Mouse (Mus musculus): ENCODE data around the gene Mrrf. TPM values are rescaled to one million over a fixed set of nuclear protein-coding genes. Genes with fewer than 3 reads are reported as not detected.

Mrrf gene
- polyA plus RNA-seq, 1 experiment from 2014 or later, result 33.7 TPM

- 87% methylated on average over 5 of the region's 5 CpGs for WGBS
- no peaks in the 10 kb centered on the region for H3K36me3 ChIP-seq (ENCODE audit: control insufficient read depth, insufficient read depth, low read length)
- ATAC-seq (ENCODE audit: low FRiP score, low TSS enrichment), result no peak
- H3K27me3 ChIP-seq (ENCODE audit: control insufficient read depth, insufficient read depth, low read length), result peaks cover 12% of the 10 kb centered on the region
- no peak overlapping the region for H3K27ac ChIP-seq (ENCODE audit: low read depth, low read length)
- H3K4me3 ChIP-seq (ENCODE audit: low read length), result no peak overlapping the region
- H3K9me3 ChIP-seq (ENCODE audit: control insufficient read depth, low read length), result no peaks in the 10 kb centered on the region
- H3K9ac ChIP-seq (ENCODE audit: low read depth, low read length), result no peak overlapping the region
- peaks cover 23% of the 10 kb centered on the region for H3K4me1 ChIP-seq (ENCODE audit: control insufficient read depth, insufficient read depth, low read length)
- no peak overlapping the region for H3K4me2 ChIP-seq (replicated peaks; ENCODE audit: low read depth, low read length)
These were observed 79.1 kb downstream of the Mrrf start for GRCm38 (mm10) chr2:36215203-36215739.

GRCm38 (mm10) chr2:36216546-36216945 is 80.4 kb downstream of the Mrrf start:
- Histone ChIP-seq H3K4me3 (ENCODE audit: low read length) (no peak overlapping the region), H3K4me1 (ENCODE audit: control insufficient read depth, insufficient read depth, low read length) (peaks cover 23% of the 10 kb centered on the region), H3K36me3 (ENCODE audit: control insufficient read depth, insufficient read depth, low read length) (no peaks in the 10 kb centered on the region), H3K9ac (ENCODE audit: low read depth, low read length) (no peak overlapping the region), H3K9me3 (ENCODE audit: control insufficient read depth, low read length) (no peaks in the 10 kb centered on the region), H3K27me3 (ENCODE audit: control insufficient read depth, insufficient read depth, low read length) (peaks cover 3% of the 10 kb centered on the region; the same call in 1 of the 2 replicates), H3K27ac (ENCODE audit: low read depth, low read length) (peak overlapping the region; percentile 71), H3K4me2 (replicated peaks; ENCODE audit: low read depth, low read length) (no peak overlapping the region)
- no peak for ATAC-seq (ENCODE audit: low FRiP score, low TSS enrichment)

DNA sequence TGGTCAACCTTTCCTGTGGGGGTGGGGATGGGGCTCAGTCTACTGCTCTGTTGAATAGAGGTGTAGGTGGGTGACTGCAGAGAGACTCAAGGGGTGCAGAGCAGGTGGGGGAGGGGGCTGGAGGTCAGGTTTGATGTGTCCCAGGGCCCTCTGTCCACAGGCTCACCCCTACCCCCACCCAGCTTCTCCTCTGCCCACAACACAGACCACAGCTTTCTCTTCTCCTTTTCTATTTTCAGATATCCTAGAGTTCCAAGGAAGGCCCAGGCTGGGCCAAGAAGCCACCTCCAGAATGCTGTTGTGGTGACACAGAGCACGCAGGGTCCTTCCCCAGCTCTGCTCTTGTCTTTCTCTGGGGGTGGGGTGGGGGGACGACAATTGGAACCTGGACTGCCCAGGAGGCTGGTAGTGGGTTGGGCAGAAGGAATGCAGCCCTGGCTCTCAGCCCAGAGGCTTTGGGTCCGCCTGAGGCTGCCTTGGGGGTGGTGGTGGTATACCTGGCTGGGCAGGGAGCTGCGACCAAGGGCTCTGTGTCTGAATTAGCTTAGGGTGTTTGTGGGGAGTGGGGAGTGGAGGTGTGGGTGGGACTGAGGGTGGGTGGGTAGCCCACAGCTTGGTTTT is 80.9 kb downstream of the Mrrf start:
- H3K36me3 ChIP-seq (ENCODE audit: control insufficient read depth, insufficient read depth, low read length), result no peaks in the 10 kb centered on the region
- 55% methylated on average over 4 of the region's 4 CpGs for WGBS
- no peak for ATAC-seq (ENCODE audit: low FRiP score, low TSS enrichment)
- no peaks in the 10 kb centered on the region for H3K27me3 ChIP-seq (ENCODE audit: control insufficient read depth, insufficient read depth, low read length)
- peaks cover 23% of the 10 kb centered on the region for H3K4me1 ChIP-seq (ENCODE audit: control insufficient read depth, insufficient read depth, low read length)
- no peak overlapping the region for H3K9ac ChIP-seq (ENCODE audit: low read depth, low read length)
- H3K4me2 ChIP-seq (replicated peaks; ENCODE audit: low read depth, low read length), result no peak overlapping the region
- no peak overlapping the region for H3K4me3 ChIP-seq (ENCODE audit: low read length)
- H3K9me3 ChIP-seq (ENCODE audit: control insufficient read depth, low read length), result no peaks in the 10 kb centered on the region
- H3K27ac ChIP-seq (ENCODE audit: low read depth, low read length), result peak overlapping the region; percentile 71

GRCm38 (mm10) chr2:36217692-36218233 is 81.6 kb downstream of the Mrrf start:
- Histone ChIP-seq H3K9ac (ENCODE audit: low read depth, low read length) (no peak overlapping the region; the same call in 1 of the 2 replicates), H3K4me2 (replicated peaks; ENCODE audit: low read depth, low read length) (no peak overlapping the region), H3K36me3 (ENCODE audit: control insufficient read depth, insufficient read depth, low read length) (no peaks in the 10 kb centered on the region), H3K4me1 (ENCODE audit: control insufficient read depth, insufficient read depth, low read length) (peaks cover 19% of the 10 kb centered on the region), H3K9me3 (ENCODE audit: control insufficient read depth, low read length) (no peaks in the 10 kb centered on the region), H3K27ac (ENCODE audit: low read depth, low read length) (peak overlapping the region; percentile 71; the same call in 1 of the 2 replicates), H3K4me3 (ENCODE audit: low read length) (no peak overlapping the region), H3K27me3 (ENCODE audit: control insufficient read depth, insufficient read depth, low read length) (no peaks in the 10 kb centered on the region)
- WGBS, result 36% methylated on average over 5 of the region's 5 CpGs
- no peak for ATAC-seq (ENCODE audit: low FRiP score, low TSS enrichment)

GRCm38 (mm10) chr2:36220106-36220505 is 83.9 kb downstream of the Mrrf start:
- Histone ChIP-seq H3K9ac (ENCODE audit: low read depth, low read length) (no peak overlapping the region), H3K4me3 (ENCODE audit: low read length) (no peak overlapping the region), H3K27ac (ENCODE audit: low read depth, low read length) (no peak overlapping the region), H3K4me1 (ENCODE audit: control insufficient read depth, insufficient read depth, low read length) (peaks cover 19% of the 10 kb centered on the region), H3K9me3 (ENCODE audit: control insufficient read depth, low read length) (no peaks in the 10 kb centered on the region), H3K27me3 (ENCODE audit: control insufficient read depth, insufficient read depth, low read length) (no peaks in the 10 kb centered on the region), H3K36me3 (ENCODE audit: control insufficient read depth, insufficient read depth, low read length) (no peaks in the 10 kb centered on the region), H3K4me2 (replicated peaks; ENCODE audit: low read depth, low read length) (no peak overlapping the region)
- 81% methylated on average over 8 of the region's 8 CpGs for whole genome bisulfite sequencing
- ATAC-seq (ENCODE audit: low FRiP score, low TSS enrichment), result no peak

- H3K27ac ChIP-seq (ENCODE audit: low read depth, low read length), result no peak overlapping the region
- WGBS, result 79% methylated on average over 4 of the region's 4 CpGs
- no peak overlapping the region for H3K4me3 ChIP-seq (ENCODE audit: low read length)
- no peak overlapping the region for H3K9ac ChIP-seq (ENCODE audit: low read depth, low read length)
- ATAC-seq (ENCODE audit: low FRiP score, low TSS enrichment), result no peak
- H3K4me2 ChIP-seq (replicated peaks; ENCODE audit: low read depth, low read length), result no peak overlapping the region
- no peaks in the 10 kb centered on the region for H3K27me3 ChIP-seq (ENCODE audit: control insufficient read depth, insufficient read depth, low read length)
- peaks cover 19% of the 10 kb centered on the region for H3K4me1 ChIP-seq (ENCODE audit: control insufficient read depth, insufficient read depth, low read length)
- no peaks in the 10 kb centered on the region for H3K9me3 ChIP-seq (ENCODE audit: control insufficient read depth, low read length)
- H3K36me3 ChIP-seq (ENCODE audit: control insufficient read depth, insufficient read depth, low read length), result no peaks in the 10 kb centered on the region
These were observed 84.7 kb downstream of the Mrrf start for GRCm38 (mm10) chr2:36220891-36221290.

DNA sequence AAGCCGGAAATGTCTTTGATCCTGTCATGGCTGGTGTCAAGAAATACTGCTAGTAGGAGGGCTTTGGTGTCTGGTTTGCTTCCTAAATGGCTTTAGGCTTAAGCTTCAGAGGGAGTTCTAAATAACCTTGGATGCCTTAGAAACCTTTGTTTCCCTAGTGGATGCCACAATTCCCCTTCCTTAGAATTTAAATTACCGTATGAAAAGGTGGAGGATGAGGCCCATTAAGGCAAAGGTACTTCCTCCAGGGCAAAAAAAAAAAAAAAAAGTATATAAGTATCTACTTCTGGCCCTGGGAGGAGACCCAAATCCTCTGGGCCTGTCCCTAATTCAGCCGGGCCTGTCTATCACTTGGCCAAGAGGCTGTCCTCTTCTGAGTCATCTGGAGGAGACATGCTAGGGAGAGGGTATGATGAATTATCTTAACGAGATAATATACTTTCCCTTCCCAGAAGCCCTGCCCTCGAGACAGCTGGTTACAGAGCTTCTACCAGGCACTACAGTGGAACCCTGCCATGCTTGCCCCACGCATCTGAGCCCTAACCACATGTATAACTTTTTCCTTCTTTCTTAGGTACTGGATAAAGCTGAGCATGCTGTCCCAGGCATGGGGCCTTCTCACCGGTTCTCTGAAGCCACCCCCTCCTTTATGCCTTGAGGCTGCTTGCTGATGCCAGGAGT is 86.1 kb downstream of the Mrrf start:
- H3K36me3 ChIP-seq (ENCODE audit: control insufficient read depth, insufficient read depth, low read length), result no peaks in the 10 kb centered on the region
- no peak for ATAC-seq (ENCODE audit: low FRiP score, low TSS enrichment)

DNA sequence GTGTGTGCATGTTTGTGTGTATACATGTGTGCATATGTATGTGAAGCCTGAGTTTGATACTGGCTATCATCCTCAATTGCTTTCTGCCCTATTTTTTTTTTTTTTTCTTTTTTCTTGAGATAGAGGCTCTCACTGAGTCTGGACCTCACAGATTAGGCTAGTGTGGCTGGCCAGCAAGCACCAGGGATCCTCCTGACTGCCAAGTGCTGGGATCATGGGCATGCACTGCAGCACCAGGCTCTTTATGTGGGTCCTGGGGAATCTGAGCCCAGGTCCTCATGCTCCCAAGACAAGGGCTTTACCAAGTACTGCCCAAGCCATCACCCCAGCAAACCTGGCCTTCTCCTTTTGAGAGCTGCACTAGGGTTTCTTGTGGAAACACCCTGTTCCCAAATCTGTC is 87.2 kb downstream of the Mrrf start:
- no peak for ATAC-seq (ENCODE audit: low FRiP score, low TSS enrichment)
- no peak overlapping the region for H3K27ac ChIP-seq (ENCODE audit: low read depth, low read length)
- no peaks in the 10 kb centered on the region for H3K36me3 ChIP-seq (ENCODE audit: control insufficient read depth, insufficient read depth, low read length)
- H3K4me3 ChIP-seq (ENCODE audit: low read length), result no peak overlapping the region
- H3K4me1 ChIP-seq (ENCODE audit: control insufficient read depth, insufficient read depth, low read length), result no peaks in the 10 kb centered on the region
- H3K9me3 ChIP-seq (ENCODE audit: control insufficient read depth, low read length), result no peaks in the 10 kb centered on the region
- no peak overlapping the region for H3K4me2 ChIP-seq (replicated peaks; ENCODE audit: low read depth, low read length)
- H3K9ac ChIP-seq (ENCODE audit: low read depth, low read length), result no peak overlapping the region
- H3K27me3 ChIP-seq (ENCODE audit: control insufficient read depth, insufficient read depth, low read length), result no peaks in the 10 kb centered on the region

More for the DNA sequence above, 86.1 kb downstream of the Mrrf start:
- Histone ChIP-seq H3K9ac (ENCODE audit: low read depth, low read length) (no peak overlapping the region), H3K9me3 (ENCODE audit: control insufficient read depth, low read length) (no peaks in the 10 kb centered on the region), H3K4me1 (ENCODE audit: control insufficient read depth, insufficient read depth, low read length) (peaks cover 8% of the 10 kb centered on the region; the same call in 1 of the 2 replicates), H3K4me2 (replicated peaks; ENCODE audit: low read depth, low read length) (no peak overlapping the region), H3K4me3 (ENCODE audit: low read length) (no peak overlapping the region), H3K27ac (ENCODE audit: low read depth, low read length) (no peak overlapping the region), H3K27me3 (ENCODE audit: control insufficient read depth, insufficient read depth, low read length) (no peaks in the 10 kb centered on the region)
- 54% methylated on average over 7 of the region's 7 CpGs for WGBS

- ATAC-seq (ENCODE audit: low FRiP score, low TSS enrichment), result no peak
- H3K4me2 ChIP-seq (replicated peaks; ENCODE audit: low read depth, low read length), result no peak overlapping the region
- H3K36me3 ChIP-seq (ENCODE audit: control insufficient read depth, insufficient read depth, low read length), result no peaks in the 10 kb centered on the region
- H3K4me3 ChIP-seq (ENCODE audit: low read length), result no peak overlapping the region
- no peaks in the 10 kb centered on the region for H3K9me3 ChIP-seq (ENCODE audit: control insufficient read depth, low read length)
- no peak overlapping the region for H3K9ac ChIP-seq (ENCODE audit: low read depth, low read length)
- no peaks in the 10 kb centered on the region for H3K27me3 ChIP-seq (ENCODE audit: control insufficient read depth, insufficient read depth, low read length)
- 81% methylated on average over 7 of the region's 7 CpGs for WGBS
- no peak overlapping the region for H3K27ac ChIP-seq (ENCODE audit: low read depth, low read length)
- no peaks in the 10 kb centered on the region for H3K4me1 ChIP-seq (ENCODE audit: control insufficient read depth, insufficient read depth, low read length)
These were observed 88.0 kb downstream of the Mrrf start for GRCm38 (mm10) chr2:36224153-36224552.

Data from kidney, embryonic 14.5 days (tissue).